Mouse (Mus musculus): ENCODE data around the gene Trim25. TPM values are rescaled to one million over a fixed set of nuclear protein-coding genes. Genes with fewer than 3 reads are reported as not detected.
A peak's percentile ranks its signal among the peaks of the same experiment; 100 is the strongest.
"Not testable (repeated sequence)": the region's sequence is repeated elsewhere in the genome, so short reads cannot be mapped to it uniquely, and the experiment has no call there.

Trim25 gene
- polyA plus RNA-seq, 1 experiment from 2014 or later: 14.1 TPM

- 90% methylated on average over 3 of the region's 3 CpGs for WGBS
- not testable (repeated sequence) for H3K9me3 ChIP-seq; ATAC-seq (ENCODE audit: extremely low read depth, insufficient number of reproducible peaks, low FRiP score, low TSS enrichment); H3K4me2 ChIP-seq; H3K4me1 ChIP-seq; H3K9ac ChIP-seq; H3K27ac ChIP-seq (replicated peaks); H3K4me3 ChIP-seq; H3K27me3 ChIP-seq (replicated peaks)
- H3K36me3 ChIP-seq: peaks cover 91% of the 10 kb centered on the region
These were observed 46.3 kb downstream of the Trim25 start for GRCm38 (mm10) chr11:89045501-89045900.

GRCm38 (mm10) chr11:89046021-89046420 lies 46.8 kb downstream of the Trim25 start:
- Histone ChIP-seq H3K9ac (no peak overlapping the region), H3K36me3 (peaks cover 92% of the 10 kb centered on the region), H3K27me3 (replicated peaks) (no peaks in the 10 kb centered on the region), H3K4me2 (no peak overlapping the region), H3K9me3 (peaks cover 6% of the 10 kb centered on the region; the same call in 1 of the 2 replicates), H3K27ac (replicated peaks) (no peak overlapping the region), H3K4me3 (no peak overlapping the region), H3K4me1 (no peaks in the 10 kb centered on the region)
- ATAC-seq (ENCODE audit: extremely low read depth, insufficient number of reproducible peaks, low FRiP score, low TSS enrichment): no peak
- WGBS: 92% methylated on average over 3 of the region's 3 CpGs

GRCm38 (mm10) chr11:89051767-89052166 lies 52.6 kb downstream of the Trim25 start:
- Histone ChIP-seq H3K4me1 (peaks cover 16% of the 10 kb centered on the region), H3K9ac (no peak overlapping the region), H3K4me2 (no peak overlapping the region), H3K9me3 (no peaks in the 10 kb centered on the region), H3K27ac (replicated peaks) (no peak overlapping the region), H3K36me3 (peaks cover 76% of the 10 kb centered on the region), H3K4me3 (no peak overlapping the region), H3K27me3 (replicated peaks) (no peaks in the 10 kb centered on the region)
- ATAC-seq (ENCODE audit: extremely low read depth, insufficient number of reproducible peaks, low FRiP score, low TSS enrichment): no peak
- 74% methylated on average over 6 of the region's 6 CpGs for WGBS

GRCm38 (mm10) chr11:89055931-89056690 lies 56.9 kb downstream of the Trim25 start:
- Histone ChIP-seq H3K27ac (replicated peaks) (peak overlapping the region; percentile 86), H3K4me1 (peaks cover 45% of the 10 kb centered on the region), H3K9ac (no peak overlapping the region; the same call in 1 of the 2 replicates), H3K27me3 (replicated peaks) (no peaks in the 10 kb centered on the region), H3K4me2 (peak overlapping the region; percentile 51), H3K9me3 (no peaks in the 10 kb centered on the region), H3K36me3 (peaks cover 40% of the 10 kb centered on the region), H3K4me3 (peak overlapping the region; percentile 24)
- 43% methylated on average over 13 of the region's 13 CpGs for WGBS
- ATAC-seq (ENCODE audit: extremely low read depth, insufficient number of reproducible peaks, low FRiP score, low TSS enrichment): no peak

GRCm38 (mm10) chr11:89058515-89059270 lies 59.5 kb downstream of the Trim25 start:
- H3K27ac ChIP-seq (replicated peaks): 0 out of 2 replicates have a peak overlapping the region, but pooled peaks have one; percentile 6
- H3K4me3 ChIP-seq: peak overlapping the region; percentile 78
- H3K9me3 ChIP-seq: no peaks in the 10 kb centered on the region
- WGBS: 65% methylated on average over 11 of the region's 11 CpGs
- H3K36me3 ChIP-seq: peaks cover 16% of the 10 kb centered on the region
- peak overlapping the region; percentile 90 for H3K9ac ChIP-seq
- H3K4me1 ChIP-seq: peaks cover 45% of the 10 kb centered on the region
- ATAC-seq (ENCODE audit: extremely low read depth, insufficient number of reproducible peaks, low FRiP score, low TSS enrichment): no peak
- no peaks in the 10 kb centered on the region for H3K27me3 ChIP-seq (replicated peaks)
- H3K4me2 ChIP-seq: peak overlapping the region; percentile 90

GRCm38 (mm10) chr11:89059919-89060422 lies 60.8 kb downstream of the Trim25 start:
- 1% methylated on average over 33 of the region's 33 CpGs for WGBS
- Histone ChIP-seq H3K36me3 (peaks cover 4% of the 10 kb centered on the region), H3K4me3 (peak overlapping the region; percentile 78), H3K4me1 (peaks cover 45% of the 10 kb centered on the region), H3K4me2 (peak overlapping the region; percentile 90), H3K27ac (replicated peaks) (peak overlapping the region; percentile 77), H3K9ac (peak overlapping the region; percentile 90), H3K9me3 (no peaks in the 10 kb centered on the region), H3K27me3 (replicated peaks) (no peaks in the 10 kb centered on the region)
- ATAC-seq (ENCODE audit: extremely low read depth, insufficient number of reproducible peaks, low FRiP score, low TSS enrichment): peak; percentile 53; the same call in 1 of the 2 replicates

- no peaks in the 10 kb centered on the region for H3K27me3 ChIP-seq (replicated peaks)
- peak overlapping the region; percentile 90 for H3K9ac ChIP-seq
- H3K4me3 ChIP-seq: peak overlapping the region; percentile 78
- peaks cover 41% of the 10 kb centered on the region for H3K4me1 ChIP-seq
- H3K9me3 ChIP-seq: no peaks in the 10 kb centered on the region
- H3K36me3 ChIP-seq: peaks cover 3% of the 10 kb centered on the region; the same call in 1 of the 2 replicates
- peak overlapping the region; percentile 77 for H3K27ac ChIP-seq (replicated peaks)
- peak overlapping the region; percentile 90 for H3K4me2 ChIP-seq
- WGBS: under 1% methylated on average over 63 of the region's 63 CpGs
- ATAC-seq (ENCODE audit: extremely low read depth, insufficient number of reproducible peaks, low FRiP score, low TSS enrichment): peak; percentile 89
These were observed 61.4 kb downstream of the Trim25 start for GRCm38 (mm10) chr11:89060423-89061089.

- no peaks in the 10 kb centered on the region for H3K27me3 ChIP-seq (replicated peaks)
- H3K9ac ChIP-seq: no peak overlapping the region
- no peak overlapping the region for H3K4me2 ChIP-seq
- no peak overlapping the region for H3K4me3 ChIP-seq
- peaks cover 3% of the 10 kb centered on the region; the same call in 1 of the 2 replicates for H3K36me3 ChIP-seq
- H3K4me1 ChIP-seq: peaks cover 33% of the 10 kb centered on the region
- no peak for ATAC-seq (ENCODE audit: extremely low read depth, insufficient number of reproducible peaks, low FRiP score, low TSS enrichment)
- no peaks in the 10 kb centered on the region for H3K9me3 ChIP-seq
- H3K27ac ChIP-seq (replicated peaks): no peak overlapping the region
- WGBS: 79% methylated on average over 7 of the region's 7 CpGs
These were observed 62.2 kb downstream of the Trim25 start for GRCm38 (mm10) chr11:89061362-89061761.

- ATAC-seq (ENCODE audit: extremely low read depth, insufficient number of reproducible peaks, low FRiP score, low TSS enrichment): no peak
- Histone ChIP-seq H3K27ac (replicated peaks) (no peak overlapping the region), H3K36me3 (no peaks in the 10 kb centered on the region), H3K9ac (no peak overlapping the region), H3K9me3 (no peaks in the 10 kb centered on the region), H3K27me3 (replicated peaks) (no peaks in the 10 kb centered on the region), H3K4me1 (peaks cover 24% of the 10 kb centered on the region), H3K4me3 (no peak overlapping the region), H3K4me2 (no peak overlapping the region)
- WGBS: 61% methylated on average over 6 of the region's 6 CpGs
These were observed 65.1 kb downstream of the Trim25 start for GRCm38 (mm10) chr11:89064312-89064711.

- WGBS: 90% methylated on average over 3 of the region's 3 CpGs
- ATAC-seq (ENCODE audit: extremely low read depth, insufficient number of reproducible peaks, low FRiP score, low TSS enrichment): no peak
- no peaks in the 10 kb centered on the region for H3K36me3 ChIP-seq
These were observed 66.1 kb downstream of the Trim25 start for GRCm38 (mm10) chr11:89065297-89065696.

GRCm38 (mm10) chr11:89066126-89066525 lies 67.0 kb downstream of the Trim25 start:
- Histone ChIP-seq H3K27me3 (replicated peaks) (no peaks in the 10 kb centered on the region), H3K9ac (no peak overlapping the region), H3K27ac (replicated peaks) (no peak overlapping the region), H3K4me3 (no peak overlapping the region), H3K36me3 (no peaks in the 10 kb centered on the region), H3K4me2 (no peak overlapping the region), H3K9me3 (no peaks in the 10 kb centered on the region), H3K4me1 (peaks cover 18% of the 10 kb centered on the region)
- 71% methylated on average over 6 of the region's 6 CpGs for WGBS
- ATAC-seq (ENCODE audit: extremely low read depth, insufficient number of reproducible peaks, low FRiP score, low TSS enrichment): no peak

More at GRCm38 (mm10) chr11:89065297-89065696, 66.1 kb downstream of the Trim25 start:
- Histone ChIP-seq H3K27me3 (replicated peaks) (no peaks in the 10 kb centered on the region), H3K4me1 (peaks cover 18% of the 10 kb centered on the region), H3K4me3 (no peak overlapping the region), H3K9me3 (no peaks in the 10 kb centered on the region), H3K9ac (no peak overlapping the region), H3K4me2 (no peak overlapping the region), H3K27ac (replicated peaks) (no peak overlapping the region)

Measured in heart, embryonic 13.5 days (tissue).